Mouse (Mus musculus): ENCODE results near the gene Bcl2l11. TPM values are rescaled to one million over a fixed set of nuclear protein-coding genes. Genes with fewer than 3 reads are reported as not detected.
"Not testable (repeated sequence)": the region's sequence is repeated elsewhere in the genome, so short reads cannot be mapped to it uniquely, and the experiment has no call there.

Gene Bcl2l11
- total and polyA plus RNA-seq, 3 experiments, result 10.9 to 19.9 (median 13.5) TPM

GRCm38 (mm10) chr2:128096070-128096469, 29.8 kb upstream of the Bcl2l11 start:
- Histone ChIP-seq H3K4me3 (no peak overlapping the region), H3K27ac (no peak overlapping the region), H3K36me3 (ENCODE audit: control insufficient read depth, insufficient read depth, low read length) (no peaks in the 10 kb centered on the region), H3K4me1 (ENCODE audit: control insufficient read depth, insufficient read depth, low read length) (no peaks in the 10 kb centered on the region), H3K79me2 (replicated peaks; ENCODE audit: control insufficient read depth, insufficient read depth, low read length) (no peaks in the 10 kb centered on the region), H3K27me3 (ENCODE audit: control insufficient read depth, insufficient read depth, low read length) (no peaks in the 10 kb centered on the region), H3K9ac (ENCODE audit: low read depth, low read length) (no peak overlapping the region)
- DNase-seq, result no peak
- intact Hi-C loops (cut with DNase I), result no loop called here
- 94% methylated on average over 1 of the region's 1 CpGs for WGBS
- TF ChIP-seq CTCF (IDR thresholded peaks at IDR 0.05) (no peak), POLR2A (IDR thresholded peaks at IDR 0.05; ENCODE audit: insufficient read depth, low read depth, low read length) (no peak), EP300 (IDR thresholded peaks at IDR 0.05; ENCODE audit: insufficient read depth, low read depth, low read length) (no peak)

- H3K4me1 ChIP-seq (ENCODE audit: control insufficient read depth, insufficient read depth, low read length); H3K27me3 ChIP-seq (ENCODE audit: control insufficient read depth, insufficient read depth, low read length); H3K4me3 ChIP-seq; H3K9ac ChIP-seq (ENCODE audit: low read depth, low read length); intact Hi-C loops (cut with DNase I); H3K27ac ChIP-seq; DNase-seq; H3K79me2 ChIP-seq (replicated peaks; ENCODE audit: control insufficient read depth, insufficient read depth, low read length); H3K36me3 ChIP-seq (ENCODE audit: control insufficient read depth, insufficient read depth, low read length): not testable (repeated sequence)
- 75% methylated on average over 5 of the region's 5 CpGs for WGBS
Measured at GRCm38 (mm10) chr2:128098118-128098517, 27.7 kb upstream of the Bcl2l11 start.

- H3K4me1 ChIP-seq (ENCODE audit: control insufficient read depth, insufficient read depth, low read length), result peaks cover 6% of the 10 kb centered on the region
- TF ChIP-seq EP300 (IDR thresholded peaks at IDR 0.05; ENCODE audit: insufficient read depth, low read depth, low read length) (no peak), CTCF (IDR thresholded peaks at IDR 0.05) (no peak), POLR2A (IDR thresholded peaks at IDR 0.05; ENCODE audit: insufficient read depth, low read depth, low read length) (no peak)
- intact Hi-C loops (cut with DNase I), result no loop called here
- H3K27me3 ChIP-seq (ENCODE audit: control insufficient read depth, insufficient read depth, low read length), result no peaks in the 10 kb centered on the region
- 82% methylated on average over 9 of the region's 9 CpGs for WGBS
- H3K79me2 ChIP-seq (replicated peaks; ENCODE audit: control insufficient read depth, insufficient read depth, low read length), result no peaks in the 10 kb centered on the region
- no peak overlapping the region for H3K4me3 ChIP-seq
- H3K9ac ChIP-seq (ENCODE audit: low read depth, low read length), result no peak overlapping the region
- no peaks in the 10 kb centered on the region for H3K36me3 ChIP-seq (ENCODE audit: control insufficient read depth, insufficient read depth, low read length)
- no peak for DNase-seq
- H3K27ac ChIP-seq, result no peak overlapping the region
Measured at GRCm38 (mm10) chr2:128102086-128102485, 23.8 kb upstream of the Bcl2l11 start.

- Histone ChIP-seq H3K4me3 (no peak overlapping the region), H3K36me3 (ENCODE audit: control insufficient read depth, insufficient read depth, low read length) (no peaks in the 10 kb centered on the region), H3K79me2 (replicated peaks; ENCODE audit: control insufficient read depth, insufficient read depth, low read length) (no peaks in the 10 kb centered on the region), H3K27ac (no peak overlapping the region), H3K9ac (ENCODE audit: low read depth, low read length) (no peak overlapping the region), H3K27me3 (ENCODE audit: control insufficient read depth, insufficient read depth, low read length) (no peaks in the 10 kb centered on the region), H3K4me1 (ENCODE audit: control insufficient read depth, insufficient read depth, low read length) (peaks cover 6% of the 10 kb centered on the region)
- 50% methylated on average over 5 of the region's 5 CpGs for WGBS
- DNase-seq, result no peak
- intact Hi-C loops (cut with DNase I), result no loop called here
- TF ChIP-seq POLR2A (IDR thresholded peaks at IDR 0.05; ENCODE audit: insufficient read depth, low read depth, low read length), result no peak
- 0 out of 2 replicates have a peak, but pooled peaks have one; percentile 14 for TF ChIP-seq EP300 (IDR thresholded peaks at IDR 0.05; ENCODE audit: insufficient read depth, low read depth, low read length)
Measured at GRCm38 (mm10) chr2:128104815-128105214, 21.0 kb upstream of the Bcl2l11 start.

GRCm38 (mm10) chr2:128105651-128106050, 20.2 kb upstream of the Bcl2l11 start:
- intact Hi-C loops (cut with DNase I), result no loop called here
- WGBS, result 81% methylated on average over 11 of the region's 11 CpGs
- DNase-seq, result no peak
- Histone ChIP-seq H3K36me3 (ENCODE audit: control insufficient read depth, insufficient read depth, low read length) (no peaks in the 10 kb centered on the region), H3K4me1 (ENCODE audit: control insufficient read depth, insufficient read depth, low read length) (peaks cover 6% of the 10 kb centered on the region), H3K79me2 (replicated peaks; ENCODE audit: control insufficient read depth, insufficient read depth, low read length) (no peaks in the 10 kb centered on the region), H3K9ac (ENCODE audit: low read depth, low read length) (no peak overlapping the region), H3K4me3 (no peak overlapping the region), H3K27me3 (ENCODE audit: control insufficient read depth, insufficient read depth, low read length) (no peaks in the 10 kb centered on the region), H3K27ac (no peak overlapping the region)
- TF ChIP-seq POLR2A (IDR thresholded peaks at IDR 0.05; ENCODE audit: insufficient read depth, low read depth, low read length) (no peak), CTCF (IDR thresholded peaks at IDR 0.05) (no peak), EP300 (IDR thresholded peaks at IDR 0.05; ENCODE audit: insufficient read depth, low read depth, low read length) (no peak)

GRCm38 (mm10) chr2:128111537-128111936, 14.3 kb upstream of the Bcl2l11 start:
- no peak overlapping the region for H3K9ac ChIP-seq (ENCODE audit: low read depth, low read length)
- H3K4me1 ChIP-seq (ENCODE audit: control insufficient read depth, insufficient read depth, low read length), result no peaks in the 10 kb centered on the region
- no peak overlapping the region for H3K4me3 ChIP-seq
- TF ChIP-seq EP300 (IDR thresholded peaks at IDR 0.05; ENCODE audit: insufficient read depth, low read depth, low read length) (no peak), CTCF (IDR thresholded peaks at IDR 0.05) (no peak), POLR2A (IDR thresholded peaks at IDR 0.05; ENCODE audit: insufficient read depth, low read depth, low read length) (no peak)
- intact Hi-C loops (cut with DNase I), result no loop called here
- H3K27me3 ChIP-seq (ENCODE audit: control insufficient read depth, insufficient read depth, low read length), result no peaks in the 10 kb centered on the region
- H3K79me2 ChIP-seq (replicated peaks; ENCODE audit: control insufficient read depth, insufficient read depth, low read length), result no peaks in the 10 kb centered on the region
- no peaks in the 10 kb centered on the region for H3K36me3 ChIP-seq (ENCODE audit: control insufficient read depth, insufficient read depth, low read length)
- WGBS, result 77% methylated on average over 9 of the region's 9 CpGs
- H3K27ac ChIP-seq, result no peak overlapping the region
- no peak for DNase-seq
